Mouse (Mus musculus): Measurements from ENCODE around the gene Scg5. TPM values are rescaled to one million over a fixed set of nuclear protein-coding genes. Genes with fewer than 3 reads are reported as not detected.

Scg5 gene
- polyA plus RNA-seq, 1 experiment: 2.7 TPM

- no peaks in the 10 kb centered on the region for H3K9me3 ChIP-seq (replicated peaks; ENCODE audit: control insufficient read depth, insufficient read depth, low read length, poor library complexity, severe bottlenecking)
- TF ChIP-seq EP300 (IDR thresholded peaks at IDR 0.05; ENCODE audit: insufficient read depth, low read depth, low read length) (no peak), CTCF (IDR thresholded peaks at IDR 0.05; ENCODE audit: low read depth, low read length) (no peak), POLR2A (IDR thresholded peaks at IDR 0.05; ENCODE audit: insufficient read depth, low read length) (no peak)
- H3K36me3 ChIP-seq (ENCODE audit: control insufficient read depth, insufficient read depth, low read length, poor library complexity, severe bottlenecking): no peaks in the 10 kb centered on the region
- no peak overlapping the region for H3K27ac ChIP-seq (ENCODE audit: insufficient read depth, low read length)
- H3K4me3 ChIP-seq (ENCODE audit: low read depth, low read length): no peak overlapping the region
- no peak overlapping the region for H3K9ac ChIP-seq (ENCODE audit: low read depth, poor library complexity, severe bottlenecking)
- no peaks in the 10 kb centered on the region for H3K4me1 ChIP-seq (ENCODE audit: control insufficient read depth, insufficient read depth, low read length)
- H3K27me3 ChIP-seq (ENCODE audit: control insufficient read depth, insufficient read depth, low read length, poor library complexity, severe bottlenecking): no peaks in the 10 kb centered on the region
Measured at GRCm38 (mm10) chr2:113774150-113774805, 54.6 kb downstream of the Scg5 start.

GRCm38 (mm10) chr2:113768541-113769303, 60.2 kb downstream of the Scg5 start:
- Histone ChIP-seq H3K4me1 (ENCODE audit: control insufficient read depth, insufficient read depth, low read length) (no peaks in the 10 kb centered on the region), H3K4me3 (ENCODE audit: low read depth, low read length) (no peak overlapping the region), H3K27ac (ENCODE audit: insufficient read depth, low read length) (no peak overlapping the region), H3K9ac (ENCODE audit: low read depth, poor library complexity, severe bottlenecking) (no peak overlapping the region), H3K27me3 (ENCODE audit: control insufficient read depth, insufficient read depth, low read length, poor library complexity, severe bottlenecking) (no peaks in the 10 kb centered on the region; the same call in 1 of the 2 replicates), H3K9me3 (replicated peaks; ENCODE audit: control insufficient read depth, insufficient read depth, low read length, poor library complexity, severe bottlenecking) (no peaks in the 10 kb centered on the region; the same call in 1 of the 2 replicates), H3K36me3 (ENCODE audit: control insufficient read depth, insufficient read depth, low read length, poor library complexity, severe bottlenecking) (no peaks in the 10 kb centered on the region)
- TF ChIP-seq POLR2A (IDR thresholded peaks at IDR 0.05; ENCODE audit: insufficient read depth, low read length) (no peak), EP300 (IDR thresholded peaks at IDR 0.05; ENCODE audit: insufficient read depth, low read depth, low read length) (no peak), CTCF (IDR thresholded peaks at IDR 0.05; ENCODE audit: low read depth, low read length) (no peak)

GRCm38 (mm10) chr2:113765885-113766284, 63.0 kb downstream of the Scg5 start:
- H3K36me3 ChIP-seq (ENCODE audit: control insufficient read depth, insufficient read depth, low read length, poor library complexity, severe bottlenecking): no peaks in the 10 kb centered on the region
- H3K4me3 ChIP-seq (ENCODE audit: low read depth, low read length): no peak overlapping the region
- no peaks in the 10 kb centered on the region; the same call in 1 of the 2 replicates for H3K9me3 ChIP-seq (replicated peaks; ENCODE audit: control insufficient read depth, insufficient read depth, low read length, poor library complexity, severe bottlenecking)
- H3K27me3 ChIP-seq (ENCODE audit: control insufficient read depth, insufficient read depth, low read length, poor library complexity, severe bottlenecking): no peaks in the 10 kb centered on the region; the same call in 1 of the 2 replicates
- no peaks in the 10 kb centered on the region for H3K4me1 ChIP-seq (ENCODE audit: control insufficient read depth, insufficient read depth, low read length)
- TF ChIP-seq POLR2A (IDR thresholded peaks at IDR 0.05; ENCODE audit: insufficient read depth, low read length) (no peak), EP300 (IDR thresholded peaks at IDR 0.05; ENCODE audit: insufficient read depth, low read depth, low read length) (no peak), CTCF (IDR thresholded peaks at IDR 0.05; ENCODE audit: low read depth, low read length) (no peak)
- H3K9ac ChIP-seq (ENCODE audit: low read depth, poor library complexity, severe bottlenecking): no peak overlapping the region
- no peak overlapping the region for H3K27ac ChIP-seq (ENCODE audit: insufficient read depth, low read length)

GRCm38 (mm10) chr2:113764968-113765367, 64.0 kb downstream of the Scg5 start:
- Histone ChIP-seq H3K4me3 (ENCODE audit: low read depth, low read length) (no peak overlapping the region), H3K4me1 (ENCODE audit: control insufficient read depth, insufficient read depth, low read length) (no peaks in the 10 kb centered on the region), H3K9me3 (replicated peaks; ENCODE audit: control insufficient read depth, insufficient read depth, low read length, poor library complexity, severe bottlenecking) (no peaks in the 10 kb centered on the region; the same call in 1 of the 2 replicates), H3K9ac (ENCODE audit: low read depth, poor library complexity, severe bottlenecking) (no peak overlapping the region), H3K36me3 (ENCODE audit: control insufficient read depth, insufficient read depth, low read length, poor library complexity, severe bottlenecking) (no peaks in the 10 kb centered on the region), H3K27me3 (ENCODE audit: control insufficient read depth, insufficient read depth, low read length, poor library complexity, severe bottlenecking) (no peaks in the 10 kb centered on the region; the same call in none of the 2 replicates), H3K27ac (ENCODE audit: insufficient read depth, low read length) (no peak overlapping the region)
- TF ChIP-seq EP300 (IDR thresholded peaks at IDR 0.05; ENCODE audit: insufficient read depth, low read depth, low read length) (no peak), CTCF (IDR thresholded peaks at IDR 0.05; ENCODE audit: low read depth, low read length) (no peak), POLR2A (IDR thresholded peaks at IDR 0.05; ENCODE audit: insufficient read depth, low read length) (no peak)

DNA sequence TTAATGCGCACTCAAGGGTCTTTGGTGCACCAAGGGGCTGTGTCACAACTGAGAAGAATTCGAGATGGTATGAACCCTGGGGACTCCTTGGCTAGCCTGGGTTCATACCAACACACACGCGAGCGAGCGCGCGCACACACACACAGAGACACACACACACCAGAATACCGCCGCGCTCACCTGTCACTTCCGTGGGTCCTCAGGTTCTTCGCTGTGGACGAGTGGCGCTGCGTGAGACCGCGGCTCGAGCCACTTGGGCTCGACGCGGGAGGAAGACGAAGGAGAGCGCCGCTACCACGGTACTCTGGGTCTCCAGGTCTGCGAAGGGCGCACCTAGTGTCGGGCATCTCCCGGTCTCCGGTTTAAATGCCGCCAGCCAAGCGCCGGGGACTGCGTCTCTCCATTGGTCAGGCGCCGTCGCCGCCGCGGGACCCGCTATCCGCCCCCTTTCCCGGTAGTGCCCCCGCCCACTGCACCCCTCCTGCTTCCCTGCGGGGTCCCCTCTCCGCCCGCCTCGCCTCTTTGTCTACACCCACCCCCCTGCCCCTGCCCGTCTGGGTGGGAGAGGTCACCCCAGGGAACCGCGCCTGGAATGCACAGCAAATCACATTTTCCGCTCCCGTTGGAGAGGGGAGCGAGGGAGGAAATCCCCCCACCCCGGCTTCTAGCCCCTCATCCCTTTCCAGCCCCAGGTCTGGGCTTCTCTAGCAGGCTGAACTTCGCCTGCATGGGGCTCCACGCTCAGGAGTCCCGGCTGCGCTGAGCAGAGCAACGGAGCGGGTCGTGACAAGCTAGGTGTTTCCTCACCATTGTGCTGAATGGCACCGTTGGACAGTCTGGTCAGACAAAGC, 70.4 kb downstream of the Scg5 start, which contains the start of gene Grem1:
Gene Grem1 (minus strand): TSS at position 336 of the 851 bp plus-strand sequence.
- no peak within 1 kb of the TSS for H3K9ac ChIP-seq (ENCODE audit: low read depth, poor library complexity, severe bottlenecking)
- H3K4me1 ChIP-seq (ENCODE audit: control insufficient read depth, insufficient read depth, low read length): no peaks in the 10 kb centered on the region
- H3K9me3 ChIP-seq (replicated peaks; ENCODE audit: control insufficient read depth, insufficient read depth, low read length, poor library complexity, severe bottlenecking): no peaks in the 10 kb centered on the region
- H3K27me3 ChIP-seq (ENCODE audit: control insufficient read depth, insufficient read depth, low read length, poor library complexity, severe bottlenecking): peaks cover 7% of the 10 kb centered on the region
- no peak within 1 kb of the TSS for H3K27ac ChIP-seq (ENCODE audit: insufficient read depth, low read length)
- H3K4me3 ChIP-seq (ENCODE audit: low read depth, low read length): peak within 1 kb of the TSS; percentile 44
- no peaks in the 10 kb centered on the region for H3K36me3 ChIP-seq (ENCODE audit: control insufficient read depth, insufficient read depth, low read length, poor library complexity, severe bottlenecking)
- TF ChIP-seq CTCF (IDR thresholded peaks at IDR 0.05; ENCODE audit: low read depth, low read length) (no peak), POLR2A (IDR thresholded peaks at IDR 0.05; ENCODE audit: insufficient read depth, low read length) (no peak), EP300 (IDR thresholded peaks at IDR 0.05; ENCODE audit: insufficient read depth, low read depth, low read length) (no peak)
